Mouse (Mus musculus) heart, adult 2 months (tissue): ENCODE data around the gene Slc5a4a.

Source experiments
- CTCF ChIP-seq: fragments of 200-600 bp; IDR thresholded peaks from 2 replicates; pipeline ENCODE4 v1.8.1; 2022; ENCODE audit warnings: antibody characterized with exemption, mild to moderate bottlenecking, moderate library complexity
- POLR2A ChIP-seq: fragments of 200-500 bp; IDR thresholded peaks from 2 replicates; pipeline ENCODE4 v1.6.1; 2011; ENCODE audit warnings: mild to moderate bottlenecking, low read depth, low read length, control low read depth; ENCODE audit not compliant: insufficient read depth

GRCm38 (mm10) chr10:76157528-76157927, 10.3 kb downstream of the Slc5a4a start:
- TF ChIP-seq POLR2A (no peak), CTCF (no peak)
